ENCODE assay signal across 23 mouse cellular contexts in genomic region chr11:70487816-70488215, GRCm38 (mm10). TPM values are rescaled to one million over a fixed set of nuclear protein-coding genes. Genes with fewer than 3 reads are reported as not detected.
DNase-seq lines count a peak whose midpoint lies in the region; ATAC-seq and TF ChIP-seq lines count a peak whose summit lies in the region.
"Had no signal": no experiment of that assay in that cellular context is flagged by ENCODE, and none has a peak within 500 bp of the region (broad histone marks: within the 10 kb centered on the region; RNA-seq: fewer than 3 reads in every experiment).

No protein-coding gene starts in this region.

- H3K27me3 ChIP-seq in embryonic facial prominence, embryonic 14.5 days (replicated peaks; ENCODE audit: control insufficient read depth, insufficient read depth, low read length) = no peaks in the 10 kb centered on the region
- no peaks in the 10 kb centered on the region for H3K27me3 ChIP-seq in embryonic facial prominence, embryonic 10.5 days (replicated peaks; ENCODE audit: low read depth, poor library complexity, severe bottlenecking)
- H3K27me3 ChIP-seq in heart, embryonic 12.5 days (replicated peaks) = no peaks in the 10 kb centered on the region
- no peaks in the 10 kb centered on the region for H3K27me3 ChIP-seq in limb, embryonic 14.5 days (ENCODE audit: control insufficient read depth, insufficient read depth, low read length)
- no peaks in the 10 kb centered on the region for H3K27me3 ChIP-seq in limb, embryonic 10.5 days (ENCODE audit: low read depth, poor library complexity, severe bottlenecking)
- H3K27me3 ChIP-seq: forebrain, embryonic 15.5 days; heart, embryonic 15.5 days had no signal

- H3K4me3 ChIP-seq in embryonic facial prominence, embryonic 14.5 days (ENCODE audit: low read depth, low read length) = no peak overlapping the region
- no peak overlapping the region for H3K4me3 ChIP-seq in embryonic facial prominence, embryonic 10.5 days
- H3K4me3 ChIP-seq in heart, embryonic 12.5 days = no peak overlapping the region
- H3K4me3 ChIP-seq in limb, embryonic 14.5 days (replicated peaks; ENCODE audit: low read length) = no peak overlapping the region
- no peak overlapping the region for H3K4me3 ChIP-seq in limb, embryonic 10.5 days
- H3K4me3 ChIP-seq: forebrain, embryonic 15.5 days; heart, embryonic 15.5 days; hindbrain, embryonic 10.5 days had no signal

- H3K36me3 ChIP-seq in embryonic facial prominence, embryonic 14.5 days (ENCODE audit: control insufficient read depth, insufficient read depth, low read length) = no peaks in the 10 kb centered on the region
- no peaks in the 10 kb centered on the region for H3K36me3 ChIP-seq in embryonic facial prominence, embryonic 10.5 days (replicated peaks)
- H3K36me3 ChIP-seq in heart, embryonic 12.5 days = no peaks in the 10 kb centered on the region
- no peaks in the 10 kb centered on the region for H3K36me3 ChIP-seq in limb, embryonic 14.5 days (ENCODE audit: control insufficient read depth, insufficient read depth, low read length)
- no peaks in the 10 kb centered on the region for H3K36me3 ChIP-seq in limb, embryonic 10.5 days
- H3K36me3 ChIP-seq: forebrain, embryonic 15.5 days; heart, embryonic 15.5 days; hindbrain, embryonic 10.5 days had no signal

- H3K9me3 ChIP-seq in embryonic facial prominence, embryonic 14.5 days (ENCODE audit: control insufficient read depth, low read length) = peaks cover 4% of the 10 kb centered on the region; the same call in 1 of the 2 replicates
- no peaks in the 10 kb centered on the region for H3K9me3 ChIP-seq in embryonic facial prominence, embryonic 10.5 days
- H3K9me3 ChIP-seq in heart, embryonic 12.5 days (replicated peaks) = no peaks in the 10 kb centered on the region
- no peaks in the 10 kb centered on the region for H3K9me3 ChIP-seq in limb, embryonic 14.5 days (ENCODE audit: control insufficient read depth, low read length)
- no peaks in the 10 kb centered on the region for H3K9me3 ChIP-seq in limb, embryonic 10.5 days (replicated peaks)
- H3K9me3 ChIP-seq: forebrain, embryonic 15.5 days; heart, embryonic 15.5 days; hindbrain, embryonic 10.5 days had no signal

- H3K9ac ChIP-seq in embryonic facial prominence, embryonic 14.5 days (ENCODE audit: low read depth, low read length) = no peak overlapping the region
- H3K9ac ChIP-seq in heart, embryonic 12.5 days = no peak overlapping the region
- no peak overlapping the region for H3K9ac ChIP-seq in limb, embryonic 14.5 days (ENCODE audit: low read depth, low read length, severe bottlenecking)
- H3K9ac ChIP-seq: forebrain, embryonic 15.5 days; heart, embryonic 15.5 days; hindbrain, embryonic 14.5 days had no signal

- peak; percentile 10 for DNase-seq in embryonic facial prominence, embryonic 14.5 days (ENCODE audit: low spot score)
- DNase-seq in embryonic facial prominence, embryonic 10.5 days (ENCODE audit: low spot score) = no peak
- peak; percentile 51 for DNase-seq in heart, adult 8-10 months (ENCODE audit: low spot score)
- peak; percentile 55 for DNase-seq in limb, embryonic 14.5 days (ENCODE audit: low spot score)
- DNase-seq in limb, embryonic 10.5 days (ENCODE audit: low spot score) = no peak
- DNase-seq in skeletal muscle tissue, adult 2 months (ENCODE audit: low read depth, low spot score) = peak; percentile 25
- DNase-seq: adrenal gland, postnatal 25 days; B cell, adult 2 months; cerebellum, adult 2 months; cerebellum, postnatal 10 days; kidney, adult 8-10 months had no signal

- ATAC-seq in embryonic facial prominence, embryonic 14.5 days (ENCODE audit: low read depth) = no peak
- no peak for ATAC-seq in heart, embryonic 12.5 days (ENCODE audit: insufficient number of reproducible peaks, low FRiP score)
- ATAC-seq in limb, embryonic 14.5 days (ENCODE audit: low FRiP score, low read depth) = no peak
- ATAC-seq in activated CD4-positive, CD25-positive, alpha-beta regulatory T cell, adult 4 months = no peak
- ATAC-seq: forebrain, embryonic 15.5 days; intestine, embryonic 16.5 days had no signal

- no peaks in the 10 kb centered on the region for H3K4me1 ChIP-seq in embryonic facial prominence, embryonic 14.5 days (ENCODE audit: control insufficient read depth, insufficient read depth, low read length)
- no peaks in the 10 kb centered on the region for H3K4me1 ChIP-seq in embryonic facial prominence, embryonic 10.5 days
- H3K4me1 ChIP-seq in heart, embryonic 12.5 days (replicated peaks) = no peaks in the 10 kb centered on the region
- no peaks in the 10 kb centered on the region for H3K4me1 ChIP-seq in limb, embryonic 14.5 days (ENCODE audit: control insufficient read depth, insufficient read depth, low read length)
- H3K4me1 ChIP-seq in limb, embryonic 10.5 days = no peaks in the 10 kb centered on the region
- H3K4me1 ChIP-seq: forebrain, embryonic 15.5 days; heart, embryonic 15.5 days had no signal

- no peak for TF ChIP-seq POLR2A in limb, embryonic 14.5 days (IDR thresholded peaks at IDR 0.05; ENCODE audit: borderline replicate concordance, extremely low read depth, insufficient read depth, insufficient read length)

- 30% methylated on average over 4 of the region's 4 CpGs for WGBS in embryonic facial prominence, embryonic 14.5 days
- WGBS in embryonic facial prominence, embryonic 10.5 days = 56% methylated on average over 4 of the region's 4 CpGs
- 25% methylated on average over 4 of the region's 4 CpGs for WGBS in heart, embryonic 12.5 days
- 38% methylated on average over 4 of the region's 4 CpGs for WGBS in limb, embryonic 14.5 days
- WGBS in limb, embryonic 10.5 days = 54% methylated on average over 4 of the region's 4 CpGs

- no peak overlapping the region for H3K4me2 ChIP-seq in embryonic facial prominence, embryonic 14.5 days (ENCODE audit: low read depth, low read length)
- H3K4me2 ChIP-seq in heart, embryonic 12.5 days = no peak overlapping the region
- no peak overlapping the region for H3K4me2 ChIP-seq in limb, embryonic 14.5 days (replicated peaks; ENCODE audit: low read depth, low read length, severe bottlenecking)
- H3K4me2 ChIP-seq: forebrain, embryonic 15.5 days; heart, embryonic 15.5 days; hindbrain, embryonic 14.5 days had no signal

- no peak overlapping the region for H3K27ac ChIP-seq in embryonic facial prominence, embryonic 14.5 days (replicated peaks; ENCODE audit: low read depth, low read length)
- H3K27ac ChIP-seq in embryonic facial prominence, embryonic 10.5 days (replicated peaks) = no peak overlapping the region
- H3K27ac ChIP-seq in heart, embryonic 12.5 days (ENCODE audit: poor library complexity, severe bottlenecking) = no peak overlapping the region
- no peak overlapping the region for H3K27ac ChIP-seq in limb, embryonic 14.5 days (replicated peaks; ENCODE audit: low read depth, low read length)
- no peak overlapping the region for H3K27ac ChIP-seq in limb, embryonic 10.5 days
- H3K27ac ChIP-seq: forebrain, embryonic 15.5 days; heart, embryonic 15.5 days; hindbrain, embryonic 10.5 days; hindbrain, embryonic 14.5 days had no signal

RNA-seq across cellular contexts. Expression of gene Tm4sf5, which starts 17.2 kb away (rescaled TPM):
- 0.52 TPM in 1 of 2 replicates, not detected in the other for polyA plus RNA-seq in embryonic facial prominence, embryonic 14.5 days (2014; fragmentation: Nextera tagmentation; extraction: Ambion mirVana)
- polyA plus RNA-seq in embryonic facial prominence, embryonic 10.5 days (2016; fragmentation: Nextera tagmentation; extraction: Ambion mirVana) = 0.35 and 0.77 TPM in 2 replicates
- 1 to 10 TPM in 3 of 4 experiments, under 1 TPM in 1; 0.49 to 2.2 (median 1.5) TPM for total RNA-seq in heart, adult 8-10 months (2022)
- 9.7 and 11.3 TPM in 2 replicates for polyA plus RNA-seq in heart, embryonic 12.5 days (2016; fragmentation: Nextera tagmentation; extraction: Ambion mirVana)
- 0.29 and 0.50 TPM in 2 replicates for polyA plus RNA-seq in limb, embryonic 14.5 days (2012; rRNA removed)
- 0.33 and 0.95 TPM in 2 replicates for polyA plus RNA-seq in limb, embryonic 14.5 days (2014; fragmentation: Nextera tagmentation; extraction: Ambion mirVana)
- polyA plus RNA-seq in limb, embryonic 10.5 days (2016; fragmentation: Nextera tagmentation; extraction: Ambion mirVana) = 0.98 and 1.2 TPM in 2 replicates
- polyA plus RNA-seq in activated CD4-positive, CD25-positive, alpha-beta regulatory T cell, adult 4 months (2017; shearing (Covaris generic)) = 1 to 10 TPM; 1.5 to 3.7 TPM
- total RNA-seq: adrenal gland, adult 18-20 months; adrenal gland, postnatal 25 days had no signal
- polyA plus RNA-seq: embryonic facial prominence, embryonic 11.5 days; forebrain, embryonic 11.5 days had no signal

RNA-seq across cellular contexts. Expression of gene Vmo1, which starts 26.6 kb away (rescaled TPM):
- polyA plus RNA-seq in embryonic facial prominence, embryonic 14.5 days (2014; fragmentation: Nextera tagmentation; extraction: Ambion mirVana) = 0.54 and 0.98 TPM in 2 replicates
- polyA plus RNA-seq in embryonic facial prominence, embryonic 10.5 days (2016; fragmentation: Nextera tagmentation; extraction: Ambion mirVana) = not detected in 2 replicates
- not detected for total RNA-seq in heart, adult 8-10 months (2022)
- polyA plus RNA-seq in heart, embryonic 12.5 days (2016; fragmentation: Nextera tagmentation; extraction: Ambion mirVana) = 0.30 and 0.54 TPM in 2 replicates
- 0.14 TPM in 1 of 2 replicates, not detected in the other for polyA plus RNA-seq in limb, embryonic 14.5 days (2012; rRNA removed)
- 0.30 TPM in 1 of 2 replicates, not detected in the other for polyA plus RNA-seq in limb, embryonic 14.5 days (2014; fragmentation: Nextera tagmentation; extraction: Ambion mirVana)
- polyA plus RNA-seq in limb, embryonic 10.5 days (2016; fragmentation: Nextera tagmentation; extraction: Ambion mirVana) = 0.30 TPM in 1 of 2 replicates, not detected in the other
- polyA plus RNA-seq in activated CD4-positive, CD25-positive, alpha-beta regulatory T cell, adult 4 months (2017; shearing (Covaris generic)) = not detected
- total RNA-seq: adrenal gland, adult 18-20 months; adrenal gland, postnatal 25 days; MEL had no signal
- polyA plus RNA-seq: cerebellum, adult 2 months; forebrain, embryonic 11.5 days; gonadal fat pad, adult 2 months; hindbrain, embryonic 10.5 days; hindbrain, embryonic 14.5 days had no signal

RNA-seq across cellular contexts. Expression of gene Cxcl16, which starts 28.0 kb away (rescaled TPM):
- 5.7 and 6.0 TPM in 2 replicates for polyA plus RNA-seq in embryonic facial prominence, embryonic 14.5 days (2014; fragmentation: Nextera tagmentation; extraction: Ambion mirVana)
- 0.39 and 0.65 TPM in 2 replicates for polyA plus RNA-seq in embryonic facial prominence, embryonic 10.5 days (2016; fragmentation: Nextera tagmentation; extraction: Ambion mirVana)
- total RNA-seq in heart, adult 8-10 months (2022) = 10 to 100 TPM in 1 of 4 experiments, 1 to 10 TPM in 3; 8.4 to 10.3 (median 9.6) TPM
- 6.1 and 8.6 TPM in 2 replicates for polyA plus RNA-seq in heart, embryonic 12.5 days (2016; fragmentation: Nextera tagmentation; extraction: Ambion mirVana)
- 4.4 and 5.9 TPM in 2 replicates for polyA plus RNA-seq in limb, embryonic 14.5 days (2012; rRNA removed)
- 4.3 and 6.3 TPM in 2 replicates for polyA plus RNA-seq in limb, embryonic 14.5 days (2014; fragmentation: Nextera tagmentation; extraction: Ambion mirVana)
- polyA plus RNA-seq in limb, embryonic 10.5 days (2016; fragmentation: Nextera tagmentation; extraction: Ambion mirVana) = 0.49 TPM in 2 replicates
- polyA plus RNA-seq in activated CD4-positive, CD25-positive, alpha-beta regulatory T cell, adult 4 months (2017; shearing (Covaris generic)) = under 1 TPM in 1 of 2 experiments, not detected in 1; 0.36 TPM
- total RNA-seq: MEL had no signal

RNA-seq across cellular contexts. Expression of gene Zmynd15, which starts 28.6 kb away (rescaled TPM):
- 0.31 and 0.85 TPM in 2 replicates for polyA plus RNA-seq in embryonic facial prominence, embryonic 14.5 days (2014; fragmentation: Nextera tagmentation; extraction: Ambion mirVana)
- polyA plus RNA-seq in embryonic facial prominence, embryonic 10.5 days (2016; fragmentation: Nextera tagmentation; extraction: Ambion mirVana) = 0.16 and 0.45 TPM in 2 replicates
- 1 to 10 TPM; 1.1 to 2.7 (median 1.9) TPM for total RNA-seq in heart, adult 8-10 months (2022)
- polyA plus RNA-seq in heart, embryonic 12.5 days (2016; fragmentation: Nextera tagmentation; extraction: Ambion mirVana) = 1.9 and 2.9 TPM in 2 replicates
- 1.1 and 1.4 TPM in 2 replicates for polyA plus RNA-seq in limb, embryonic 14.5 days (2012; rRNA removed)
- polyA plus RNA-seq in limb, embryonic 14.5 days (2014; fragmentation: Nextera tagmentation; extraction: Ambion mirVana) = 0.46 and 0.92 TPM in 2 replicates
- 0.09 TPM in 1 of 2 replicates, not detected in the other for polyA plus RNA-seq in limb, embryonic 10.5 days (2016; fragmentation: Nextera tagmentation; extraction: Ambion mirVana)
- not detected for polyA plus RNA-seq in activated CD4-positive, CD25-positive, alpha-beta regulatory T cell, adult 4 months (2017; shearing (Covaris generic))
- total RNA-seq: MEL had no signal

RNA-seq across cellular contexts. Expression of gene Gltpd2, which starts 31.2 kb away (rescaled TPM):
- 0.53 and 0.84 TPM in 2 replicates for polyA plus RNA-seq in embryonic facial prominence, embryonic 14.5 days (2014; fragmentation: Nextera tagmentation; extraction: Ambion mirVana)
- polyA plus RNA-seq in embryonic facial prominence, embryonic 10.5 days (2016; fragmentation: Nextera tagmentation; extraction: Ambion mirVana) = 0.43 and 0.44 TPM in 2 replicates
- not detected for total RNA-seq in heart, adult 8-10 months (2022)
- 0.23 and 0.65 TPM in 2 replicates for polyA plus RNA-seq in heart, embryonic 12.5 days (2016; fragmentation: Nextera tagmentation; extraction: Ambion mirVana)
- polyA plus RNA-seq in limb, embryonic 14.5 days (2012; rRNA removed) = 0.24 and 0.36 TPM in 2 replicates
- 0.54 and 0.73 TPM in 2 replicates for polyA plus RNA-seq in limb, embryonic 14.5 days (2014; fragmentation: Nextera tagmentation; extraction: Ambion mirVana)
- polyA plus RNA-seq in limb, embryonic 10.5 days (2016; fragmentation: Nextera tagmentation; extraction: Ambion mirVana) = 0.16 and 0.19 TPM in 2 replicates
- polyA plus RNA-seq in activated CD4-positive, CD25-positive, alpha-beta regulatory T cell, adult 4 months (2017; shearing (Covaris generic)) = not detected
- total RNA-seq: adrenal gland, adult 18-20 months; adrenal gland, postnatal 25 days; MEL had no signal
- polyA plus RNA-seq: cerebellum, adult 2 months; embryonic facial prominence, embryonic 11.5 days; gonadal fat pad, adult 2 months; heart, embryonic 15.5 days had no signal

Comparison
In these comparisons a context has a peak if more than half of its experiments do, and no peak if none do; other contexts are left out.
1. DNase-seq: peak in embryonic facial prominence, embryonic 14.5 days (single experiment), heart, adult 8-10 months (single experiment), limb, embryonic 14.5 days (single experiment) and skeletal muscle tissue, adult 2 months (single experiment); none in embryonic facial prominence, embryonic 10.5 days (single experiment) and limb, embryonic 10.5 days (single experiment).